Mouse (Mus musculus) adrenal gland (tissue): ENCODE data around the gene Phxr2.

Source experiments
- intact Hi-C: fragments of 180-260 bp; cut with DNase I; formaldehyde crosslinking; loops from one replicate; pipeline ENCODE4 v1.15.1; 2025

The Phxr2 gene

DNA sequence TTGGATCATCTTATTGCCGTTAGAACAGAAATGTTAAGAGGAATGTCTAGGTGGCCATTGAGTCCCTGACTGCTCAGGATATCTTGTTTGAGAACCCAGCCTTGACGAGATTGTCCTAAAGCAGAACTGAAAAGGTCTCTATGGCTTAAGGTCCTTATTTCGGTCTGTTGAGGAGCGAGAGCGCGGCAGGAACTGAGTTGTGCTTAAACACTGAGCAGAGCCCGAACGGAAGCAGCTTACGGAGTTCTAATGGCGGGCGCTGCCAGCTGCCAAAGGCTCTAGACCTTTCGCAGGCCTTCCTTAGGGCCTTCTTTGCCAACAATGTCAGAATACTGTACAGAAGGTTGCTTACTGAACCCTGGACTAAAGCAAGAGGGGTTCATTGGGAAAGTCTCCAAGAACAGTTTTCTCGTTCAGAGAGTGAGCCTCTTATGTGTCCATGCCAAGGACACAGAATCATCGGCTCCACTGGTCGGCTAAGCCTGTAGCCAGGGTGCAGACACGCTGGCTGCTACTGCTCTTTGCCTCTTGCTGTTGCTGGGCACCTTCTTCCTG is 7.3 kb upstream of the Phxr2 start:
- intact Hi-C loops = no loop called here

DNA sequence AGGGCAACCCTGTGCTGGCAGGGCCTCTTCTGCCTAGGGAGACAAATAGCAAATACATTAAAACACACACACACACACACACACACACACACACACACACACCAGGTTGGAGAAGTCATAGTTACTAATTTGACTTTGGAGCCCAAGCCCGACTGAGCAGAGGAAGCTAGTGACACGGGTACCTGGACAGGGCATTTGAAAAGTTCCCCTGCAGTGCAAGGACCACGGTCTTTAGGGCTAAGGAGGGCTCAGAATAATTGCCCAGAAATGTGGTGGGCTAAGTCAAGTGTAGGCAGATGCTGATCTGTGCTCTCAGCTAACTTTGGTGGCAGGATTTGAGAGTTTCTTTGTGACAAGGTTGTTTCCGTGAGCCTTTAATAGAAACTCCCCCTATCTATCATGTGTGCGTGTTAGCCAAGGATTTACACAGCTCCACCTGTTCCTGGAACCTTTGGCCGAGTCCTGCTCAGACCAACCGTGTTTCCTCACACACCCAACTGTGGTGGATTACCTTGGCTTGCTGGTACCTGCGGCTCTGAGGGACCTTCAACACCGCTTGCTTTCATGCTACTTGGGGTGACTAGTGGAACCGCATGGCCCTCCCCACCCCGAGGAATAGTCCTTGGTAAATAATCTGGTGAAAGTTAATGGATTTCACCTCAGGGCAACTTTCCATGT is 6.6 kb upstream of the Phxr2 start:
- intact Hi-C loops = no loop called here

DNA sequence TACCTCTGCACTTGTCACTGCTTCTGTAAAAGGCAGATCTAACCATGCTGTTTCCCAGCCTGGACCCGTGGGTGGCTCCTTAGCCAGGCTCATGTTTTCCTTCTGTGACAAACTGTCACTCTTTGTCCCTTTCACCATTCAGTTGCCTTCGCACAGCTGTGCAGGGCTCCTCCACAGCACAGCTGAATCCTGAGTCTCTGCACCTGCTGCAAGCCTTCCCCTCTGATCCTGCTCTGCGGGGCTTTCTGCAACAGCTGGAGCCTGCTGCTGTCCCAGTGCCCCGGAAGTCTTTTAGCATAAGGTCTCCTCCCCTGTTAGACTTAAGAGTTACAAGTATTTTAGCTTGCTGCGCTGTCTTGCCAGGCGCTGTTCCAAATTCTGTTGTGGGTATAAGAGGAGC is 6.1 kb upstream of the Phxr2 start:
- intact Hi-C loops = no loop called here

DNA sequence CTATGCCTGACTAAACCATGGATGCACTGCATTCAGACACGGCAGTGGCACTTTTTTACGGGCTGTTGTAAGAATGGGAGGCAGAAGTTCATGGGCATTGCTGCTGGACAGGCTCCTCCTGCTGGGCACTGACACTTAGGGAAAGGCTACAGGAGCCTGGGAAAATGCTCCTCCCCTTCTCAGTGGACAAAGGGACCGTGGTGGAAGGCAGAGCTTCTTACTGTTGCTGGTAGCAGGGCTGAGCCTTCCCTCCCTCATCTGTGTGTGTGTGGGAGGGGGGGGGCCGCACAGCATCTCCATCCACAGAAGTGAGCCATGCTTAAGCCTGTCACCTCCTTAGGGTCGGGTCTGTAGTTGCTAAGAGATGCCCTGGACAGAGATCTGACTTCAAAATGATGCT is 5.2 kb upstream of the Phxr2 start:
- intact Hi-C loops = no loop called here

DNA sequence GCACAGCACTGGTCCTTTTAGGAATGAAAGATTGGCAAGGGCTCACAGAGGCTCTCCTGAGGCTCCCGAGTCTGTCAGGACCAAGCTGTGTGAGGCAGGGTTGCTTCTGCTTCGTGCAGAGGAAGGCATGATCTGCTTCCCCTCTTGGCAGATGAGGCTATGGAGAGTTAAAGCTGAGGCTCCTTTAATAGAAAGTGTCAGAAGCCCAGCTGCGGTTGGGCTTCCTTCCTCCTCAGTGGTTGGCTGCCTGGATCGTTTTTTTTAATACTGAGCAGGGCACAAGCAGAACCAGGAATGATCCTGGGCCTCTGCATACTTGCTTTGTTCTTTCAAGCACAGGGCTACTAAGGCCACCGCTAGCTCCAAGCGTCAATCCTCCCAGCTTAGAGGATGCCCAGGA is 4.5 kb upstream of the Phxr2 start:
- intact Hi-C loops = no loop called here

DNA sequence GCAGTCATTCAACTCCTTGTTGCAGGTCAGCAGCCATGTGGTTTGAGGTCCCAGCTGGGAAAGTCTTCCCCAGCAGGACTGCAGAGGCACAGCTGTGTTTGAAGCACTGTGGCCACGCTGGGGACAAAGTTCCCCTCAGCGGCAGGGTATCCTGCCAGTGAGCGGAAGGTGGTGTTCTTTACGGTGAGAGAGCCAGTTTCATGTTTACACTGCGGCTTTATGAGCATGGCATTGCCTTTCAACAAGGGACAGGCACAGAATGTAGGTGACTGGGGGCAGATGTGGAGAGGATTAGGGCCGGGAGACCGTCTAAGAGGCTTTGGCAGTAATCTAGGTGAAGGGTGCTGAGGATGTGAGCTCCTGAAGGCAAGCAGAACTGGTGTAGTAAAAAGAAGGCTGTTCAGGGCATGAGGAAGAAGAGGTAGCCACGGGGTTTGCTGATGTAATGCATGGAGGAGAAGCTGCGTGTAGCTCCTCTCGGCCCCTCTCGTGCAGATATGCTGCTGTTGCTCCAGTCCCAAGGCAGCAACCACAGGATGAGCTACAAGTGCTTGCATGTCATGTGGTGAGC is 1.7 kb upstream of the Phxr2 start:
- intact Hi-C loops = no loop called here

DNA sequence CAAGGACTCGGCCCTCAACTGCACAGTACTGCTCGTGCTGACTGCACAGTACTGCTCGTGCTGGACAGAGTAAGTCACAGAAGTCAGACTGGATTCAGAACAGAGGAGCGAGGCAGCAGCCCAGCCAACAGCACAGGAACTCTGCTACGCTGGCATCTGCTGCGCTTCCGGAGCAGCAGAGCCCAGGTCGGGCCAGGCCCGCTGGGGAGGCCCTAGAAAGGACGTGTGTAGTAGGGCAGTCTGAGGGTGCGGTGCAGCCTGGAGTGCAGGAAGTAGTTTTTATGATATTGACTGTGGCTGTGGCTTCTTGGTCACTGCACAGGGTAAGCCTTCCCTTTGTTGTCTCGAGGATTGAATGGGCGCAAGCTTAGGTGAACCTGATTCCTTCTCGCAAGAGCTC is 829 bp upstream of the Phxr2 start:
- intact Hi-C loops = no loop called here

DNA sequence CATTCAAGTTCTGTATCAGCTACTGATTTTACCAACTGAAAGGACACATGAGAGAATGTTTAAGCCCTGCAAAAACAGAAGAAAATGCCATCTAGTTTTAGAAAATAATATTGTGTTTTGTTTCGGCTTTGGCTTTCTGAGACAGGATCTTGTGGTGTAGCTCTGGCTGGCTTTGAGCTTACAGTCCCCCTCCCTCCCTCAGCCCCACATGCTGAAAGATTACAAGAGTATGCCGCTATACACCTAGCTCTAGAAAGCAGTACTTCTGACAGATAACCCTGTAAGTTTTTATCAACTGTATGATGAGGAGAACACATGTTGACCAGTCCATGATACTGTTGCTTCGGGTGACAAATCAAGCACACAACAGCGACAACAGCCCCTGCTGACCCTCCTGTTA is 6.7 kb downstream of the Phxr2 start:
- intact Hi-C loops = no loop called here

DNA sequence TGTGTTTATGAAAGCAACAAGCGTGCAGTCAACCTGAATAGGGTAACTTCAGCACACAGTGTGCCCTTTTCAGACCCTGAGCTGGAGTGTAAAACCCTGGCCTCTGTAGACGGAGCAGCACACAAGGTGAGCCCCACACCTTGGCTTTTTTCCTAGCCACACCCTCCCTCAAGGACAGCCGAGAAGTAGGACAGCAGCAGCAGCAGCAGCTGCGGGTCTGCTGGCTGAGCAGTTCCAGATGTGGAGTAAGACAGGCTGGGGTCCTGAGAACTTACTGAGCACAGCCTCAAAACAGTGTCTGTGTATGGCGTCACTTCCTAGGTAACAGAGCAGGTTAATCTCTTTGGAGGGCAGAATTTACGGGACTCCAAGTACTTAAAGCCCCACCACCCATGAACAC is 7.4 kb downstream of the Phxr2 start:
- intact Hi-C loops = no loop called here

DNA sequence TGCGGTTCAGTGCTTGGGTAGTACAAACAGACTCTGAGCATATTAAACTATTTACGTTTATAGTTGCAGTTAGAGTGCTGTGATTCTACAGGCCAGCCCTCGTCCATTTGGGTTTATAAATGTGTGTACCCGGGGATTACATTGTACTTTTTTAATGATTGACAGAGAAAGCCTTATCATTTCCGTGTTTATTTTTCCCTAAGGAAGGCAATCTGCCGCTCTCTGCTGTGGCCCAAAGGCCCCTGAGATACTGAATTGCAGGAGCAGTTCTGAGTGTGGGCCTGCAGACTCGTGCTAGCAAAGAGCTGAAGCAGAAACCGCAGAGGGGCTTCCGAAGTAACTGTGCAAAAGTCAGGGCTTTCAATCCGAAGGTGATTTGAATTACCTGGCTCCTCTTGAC is 8.2 kb downstream of the Phxr2 start:
- intact Hi-C loops = no loop called here

DNA sequence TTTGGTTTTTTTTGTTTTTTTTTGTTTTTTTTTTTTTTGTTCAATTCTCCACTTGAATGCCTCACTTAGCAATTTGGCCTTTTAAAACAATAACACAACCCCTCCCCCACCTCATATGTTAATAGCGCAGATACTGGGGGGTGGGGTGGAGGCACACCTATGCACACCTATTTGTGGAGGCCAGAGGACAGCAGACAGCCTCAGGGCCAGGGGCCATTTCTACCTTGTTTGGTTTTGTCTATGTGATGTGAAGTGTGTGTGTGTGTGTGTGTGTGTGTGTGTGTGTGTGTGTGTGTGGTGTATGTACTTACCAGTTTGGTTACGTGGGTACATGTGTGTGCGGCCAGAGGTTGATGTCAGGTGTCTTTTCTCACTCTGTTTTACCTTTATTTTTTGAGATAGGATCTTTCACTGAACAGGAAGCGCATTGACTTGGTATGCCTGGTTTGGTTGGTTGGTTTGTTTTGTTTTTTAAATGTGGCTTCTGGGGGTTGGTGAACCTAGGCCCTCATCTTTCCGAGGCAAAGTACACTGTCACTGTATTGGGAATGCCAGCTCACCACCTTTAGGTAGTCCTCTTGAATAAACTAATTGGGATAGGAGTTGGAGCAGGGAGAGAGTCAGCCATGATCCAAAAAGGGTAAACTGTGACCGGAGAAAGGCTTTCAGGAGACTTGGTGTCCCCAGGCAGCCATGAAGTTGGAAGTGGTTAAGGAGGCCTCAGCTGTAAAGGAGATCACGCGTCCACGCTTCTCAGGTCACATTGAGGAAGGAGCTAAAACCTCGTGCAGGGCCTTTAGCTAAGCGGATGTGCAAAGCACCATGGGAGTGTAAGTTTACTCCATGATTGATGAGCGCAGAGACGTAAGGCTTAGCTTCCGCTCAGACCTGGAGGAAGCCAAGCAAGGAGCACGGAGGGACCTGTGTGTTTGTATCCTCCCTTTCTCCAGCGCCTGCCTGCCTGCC is 9.2 kb downstream of the Phxr2 start:
- intact Hi-C loops = no loop called here

DNA sequence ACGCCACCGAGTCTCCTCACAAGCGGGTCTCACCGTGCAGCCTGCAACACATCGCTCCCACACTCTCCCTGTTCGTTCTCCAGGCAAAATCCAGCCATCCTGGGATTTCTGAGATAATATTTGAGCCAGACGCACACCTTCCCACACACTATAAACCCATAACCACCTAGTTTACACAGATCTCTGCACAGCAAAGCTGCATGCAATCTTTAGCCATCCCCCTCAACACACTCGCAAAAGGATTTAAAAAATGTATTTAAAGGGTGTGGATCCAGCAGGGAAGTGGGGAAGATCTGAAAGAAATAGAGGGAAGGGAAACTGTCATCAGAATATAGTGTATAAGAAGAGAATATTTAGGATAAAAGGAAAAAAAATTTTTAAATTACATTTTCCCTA is 9.9 kb downstream of the Phxr2 start:
- intact Hi-C loops = no loop called here

DNA sequence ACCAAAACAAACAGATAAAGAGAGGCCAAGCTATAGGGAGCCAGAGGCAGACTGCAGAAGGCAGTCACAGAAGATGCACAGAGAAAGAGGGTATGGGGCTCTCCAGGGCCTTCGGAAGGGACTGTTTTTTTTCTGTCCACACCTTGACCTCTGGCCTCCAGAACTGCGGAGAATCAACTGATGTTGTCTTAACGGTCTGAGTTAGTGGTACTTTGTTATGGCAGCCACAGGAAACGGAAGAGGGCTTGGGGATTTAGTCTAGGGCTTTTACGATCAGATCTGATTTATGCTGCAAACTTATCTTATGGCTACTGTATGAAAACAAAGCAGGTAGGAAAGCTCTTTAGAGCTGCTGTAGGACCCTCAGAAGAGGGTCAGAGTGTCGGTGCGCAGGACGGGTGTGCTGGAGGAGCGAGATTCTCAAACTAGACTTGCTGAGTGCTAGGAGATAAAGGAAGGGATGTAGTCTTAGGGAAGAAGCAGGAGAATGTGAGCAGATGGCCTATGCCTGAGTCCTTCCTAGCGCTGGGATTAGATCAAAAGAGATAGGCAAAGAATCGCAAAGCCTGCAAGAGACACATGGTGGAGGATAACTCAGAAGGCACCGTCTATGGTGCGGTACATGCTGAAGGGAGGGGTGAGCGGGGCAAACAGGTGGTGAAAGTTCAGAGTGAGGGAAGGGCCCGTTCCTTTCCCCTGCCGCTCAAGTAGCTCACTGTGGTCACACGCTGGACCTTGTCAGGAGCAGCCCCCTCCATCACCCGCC is 10.5 kb downstream of the Phxr2 start:
- intact Hi-C loops = no loop called here

DNA sequence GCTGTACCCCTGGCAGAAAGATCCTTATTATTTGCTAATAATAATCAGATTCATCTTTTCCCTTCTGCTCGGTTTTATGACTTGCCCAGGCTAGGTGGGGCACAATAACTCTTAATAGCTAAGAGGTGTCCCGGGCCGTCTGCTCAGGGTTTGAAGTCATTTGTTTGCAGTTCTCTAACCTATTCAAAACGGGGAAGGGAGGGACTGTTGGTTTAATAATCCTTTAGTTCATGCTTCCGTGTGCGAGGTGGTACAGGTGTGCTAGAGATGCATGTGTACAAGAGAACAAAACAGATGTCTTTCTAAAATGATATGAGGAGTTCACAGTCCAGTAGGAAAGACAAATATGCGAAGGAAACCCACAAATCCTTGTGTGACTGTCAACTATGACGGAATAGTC is 11.8 kb downstream of the Phxr2 start:
- intact Hi-C loops = no loop called here

DNA sequence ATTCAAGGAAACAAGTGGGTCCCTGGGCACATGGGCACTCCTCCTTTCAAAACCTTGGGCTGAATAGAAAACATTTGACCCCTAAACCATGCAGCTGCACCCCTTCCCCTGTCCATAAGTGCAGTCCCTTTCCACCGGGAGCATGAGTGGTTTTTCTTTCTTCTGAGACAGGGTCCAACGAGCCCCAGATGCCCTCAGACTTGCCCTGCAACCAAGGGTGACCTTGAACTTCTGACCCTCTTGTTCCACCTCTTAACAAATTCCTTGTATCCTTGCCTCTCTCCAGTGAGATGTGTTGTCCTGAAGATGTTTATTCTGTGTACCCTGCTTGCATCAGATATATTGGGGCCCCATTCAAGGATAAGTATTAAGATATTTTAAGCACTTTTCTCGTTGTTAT is 12.6 kb downstream of the Phxr2 start:
- intact Hi-C loops = no loop called here

DNA sequence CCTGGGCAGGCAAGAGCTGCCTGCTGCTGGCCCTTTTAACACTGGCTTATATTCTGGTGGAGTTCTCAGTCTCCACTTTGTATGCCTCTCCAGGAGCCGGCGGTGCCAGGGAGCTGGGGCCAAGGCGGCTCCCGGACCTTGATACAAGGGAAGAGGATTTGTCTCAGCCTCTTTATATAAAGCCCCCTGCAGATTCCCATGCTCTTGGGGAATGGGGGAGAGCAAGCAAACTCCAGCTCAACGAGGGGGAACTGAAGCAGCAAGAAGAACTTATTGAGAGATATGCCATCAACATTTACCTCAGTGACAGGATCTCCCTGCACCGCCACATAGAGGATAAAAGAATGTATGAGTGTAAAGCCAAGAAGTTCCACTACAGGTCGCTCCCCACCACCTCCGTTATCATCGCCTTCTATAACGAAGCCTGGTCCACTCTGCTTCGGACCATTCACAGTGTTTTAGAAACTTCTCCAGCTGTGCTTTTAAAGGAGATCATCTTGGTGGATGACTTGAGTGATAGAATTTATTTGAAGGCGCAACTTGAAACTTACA is 17.6 kb downstream of the Phxr2 start:
- intact Hi-C loops = loop anchor here (10.0 kb wide), 1 partner anchor 476 kb away; no protein-coding TSS in a partner anchor

DNA sequence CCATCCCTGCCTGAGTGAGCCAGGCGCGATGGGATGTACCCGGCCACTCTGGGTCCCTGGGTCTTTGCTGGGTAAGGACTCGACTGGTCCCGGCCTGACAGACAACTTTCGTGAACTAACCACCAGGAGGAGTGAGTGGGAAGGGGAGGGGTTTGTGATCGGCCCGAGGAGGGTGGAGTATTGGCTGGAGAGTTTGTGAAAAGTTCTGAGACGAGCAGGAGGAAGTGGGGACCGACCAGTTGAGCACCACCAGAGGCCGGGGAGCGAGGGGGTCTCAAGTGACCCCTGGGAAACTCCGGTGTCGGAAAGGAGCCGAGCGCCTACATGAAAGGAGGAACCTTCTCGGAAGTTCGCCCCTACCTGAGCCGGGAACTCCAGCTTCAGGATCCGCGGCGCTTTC is 18.2 kb downstream of the Phxr2 start, which contains the start of gene Galnt4:
Galnt4 (plus strand) TSS at position 196 of the 400 bp plus-strand sequence.
- intact Hi-C loops = loop anchor here (10.0 kb wide), 1 partner anchor 477 kb away; no protein-coding TSS in a partner anchor

DNA sequence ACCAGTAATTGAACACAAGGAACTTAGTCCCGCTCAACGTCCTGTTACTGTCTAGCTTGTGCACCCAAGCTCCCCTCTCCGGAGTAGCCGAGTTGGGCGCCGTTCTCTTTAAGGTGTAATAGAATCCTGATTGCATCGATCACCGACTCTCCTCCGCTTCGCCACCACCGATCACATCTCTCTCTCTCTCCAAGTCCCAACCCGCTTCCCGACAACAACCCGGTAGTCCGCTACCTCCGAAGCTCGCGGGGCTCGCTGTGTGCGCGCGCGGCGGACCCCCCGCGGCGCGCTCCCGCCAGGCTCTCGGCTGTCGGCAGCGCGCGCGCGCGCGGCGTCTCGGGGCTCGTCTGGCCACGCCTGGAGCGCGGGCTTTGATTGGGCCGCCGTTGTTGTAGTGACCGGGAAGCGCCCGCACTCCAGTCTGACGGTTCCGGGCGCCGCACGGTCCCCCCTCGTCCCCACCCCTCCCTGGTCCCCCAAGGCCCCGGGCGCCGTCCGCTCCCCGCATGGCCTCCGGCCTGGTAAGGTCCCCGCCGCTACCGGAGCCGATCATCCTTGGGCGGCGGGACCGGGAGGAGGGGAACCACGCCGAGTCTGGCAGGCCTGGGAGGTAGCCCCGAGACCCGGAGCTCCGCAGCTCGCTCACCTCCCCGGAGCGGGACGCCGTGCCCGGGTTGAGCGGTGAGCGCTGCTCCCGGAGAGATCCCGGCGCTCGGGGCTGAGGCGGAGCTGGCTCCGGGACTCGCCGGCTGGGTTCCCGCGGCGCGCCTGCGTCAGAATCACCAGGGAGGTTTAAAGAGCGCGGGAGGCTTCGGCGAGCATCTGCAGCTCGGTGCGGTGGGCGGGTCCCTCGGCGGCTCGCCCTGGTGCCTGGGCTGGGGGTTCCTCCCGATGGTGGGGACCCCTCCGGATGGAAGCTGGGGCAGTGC is 19.2 kb downstream of the Phxr2 start, which contains the start of gene Poc1b:
Poc1b (plus strand) TSS at position 334 of the 929 bp plus-strand sequence.
- intact Hi-C loops = loop anchor here (10.0 kb wide), 1 partner anchor 478 kb away; no protein-coding TSS in a partner anchor

DNA sequence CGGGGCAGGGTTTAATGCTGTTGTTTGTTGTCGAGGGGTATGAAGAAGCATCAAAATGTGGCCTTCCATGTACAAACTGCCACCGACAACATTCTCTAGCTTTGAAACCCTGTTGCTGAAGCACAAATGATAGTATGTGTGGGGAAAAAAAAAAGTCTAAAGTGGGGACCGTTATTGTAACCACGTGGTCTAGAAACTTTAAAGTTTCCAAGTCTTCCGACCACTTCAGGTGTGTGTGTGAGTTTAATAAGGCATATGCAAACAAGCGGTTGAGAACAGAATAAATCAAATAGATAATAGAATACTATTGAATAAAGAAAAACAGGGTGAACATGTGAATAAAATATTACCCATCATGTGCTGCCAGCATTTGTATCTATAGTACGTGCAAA is 19.8 kb downstream of the Phxr2 start:
- intact Hi-C loops = loop anchor here (10.0 kb wide), 1 partner anchor 478 kb away; no protein-coding TSS in a partner anchor
